Mouse (Mus musculus) mesoderm, embryonic 11.5 days (tissue): ENCODE measurements around the gene Cbwd1.
"Not testable (repeated sequence)": the region's sequence is repeated elsewhere in the genome, so short reads cannot be mapped to it uniquely, and the experiment has no call there.

ENCODE experiments used
- DNase-seq: peaks from one replicate; pipeline ENCODE4 v3.0.0-alpha.2; 2012; ENCODE audit warnings: low read depth, low spot score

Cbwd1 gene

GRCm38 (mm10) chr19:24897006-24897895 lies 64.2 kb downstream of the Cbwd1 start:
- DNase-seq: no peak

- DNase-seq: no peak
These were observed 64.9 kb downstream of the Cbwd1 start for GRCm38 (mm10) chr19:24896536-24896935.

- no peak for DNase-seq
These were observed 74.5 kb downstream of the Cbwd1 start for GRCm38 (mm10) chr19:24886888-24887287.

GRCm38 (mm10) chr19:24885504-24885903 lies 75.9 kb downstream of the Cbwd1 start:
- peak; percentile 80 for DNase-seq

- no peak for DNase-seq
These were observed 80.2 kb downstream of the Cbwd1 start for GRCm38 (mm10) chr19:24881237-24881636.

GRCm38 (mm10) chr19:24875129-24875870 lies 86.1 kb downstream of the Cbwd1 start, which contains the start of gene Gm10053:
Gene Gm10053 (plus strand): TSS chr19:24875686.
- DNase-seq: not testable (repeated sequence)

GRCm38 (mm10) chr19:24873873-24874272 lies 87.5 kb downstream of the Cbwd1 start:
- no peak for DNase-seq

- DNase-seq: peak; percentile 89
These were observed 90.3 kb downstream of the Cbwd1 start for GRCm38 (mm10) chr19:24871037-24871635.
